Mouse (Mus musculus): ENCODE data around the gene Hist1h4b. TPM values are rescaled to one million over a fixed set of nuclear protein-coding genes. Genes with fewer than 3 reads are reported as not detected.

Hist1h4b gene
- polyA plus RNA-seq, 1 experiment from 2014 or later, result 1.8 TPM

DNA sequence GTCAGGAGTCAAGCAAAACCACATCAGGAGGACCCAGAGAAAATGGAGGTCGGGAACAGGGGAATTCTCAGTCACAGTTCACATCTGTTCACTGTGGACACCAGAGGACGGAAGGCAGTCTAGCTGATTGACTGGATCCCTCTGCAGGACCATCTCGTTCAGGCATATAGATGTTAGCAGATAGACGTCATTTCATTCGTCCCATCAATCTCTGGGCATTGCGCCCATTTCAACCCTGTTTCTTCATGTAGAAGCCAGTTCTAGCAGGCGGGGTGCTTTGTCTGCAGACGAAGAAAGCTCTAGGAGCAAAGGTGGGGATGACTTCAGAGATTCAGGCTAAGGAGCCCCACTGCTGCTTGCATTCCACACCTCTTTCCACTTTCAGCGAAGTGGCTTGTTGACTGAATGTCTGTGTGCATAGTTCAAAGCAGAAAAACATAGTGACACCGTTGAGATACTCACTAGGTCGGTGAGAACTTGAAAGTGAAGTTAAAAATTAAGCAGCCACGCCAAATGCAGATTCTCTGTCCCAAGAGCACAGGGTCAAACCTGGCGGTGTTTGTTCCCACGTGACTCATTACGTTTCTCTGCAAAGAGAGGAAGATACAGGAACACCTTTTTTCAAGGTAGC lies 49.7 kb downstream of the Hist1h4b start, which contains the start of gene Slc17a2:
TSS of gene Slc17a2 (plus strand) at position 572 of the 631 bp plus-strand sequence.
- Histone ChIP-seq H3K27ac (ENCODE audit: low read length) (no peak within 1 kb of the TSS), H3K36me3 (ENCODE audit: control insufficient read depth, insufficient read depth, low read length) (no peaks in the 10 kb centered on the region), H3K4me2 (ENCODE audit: low read length) (no peak within 1 kb of the TSS), H3K9me3 (replicated peaks; ENCODE audit: control insufficient read depth, low read length, poor library complexity, severe bottlenecking) (no peaks in the 10 kb centered on the region), H3K4me3 (ENCODE audit: low read depth, low read length) (no peak within 1 kb of the TSS), H3K27me3 (ENCODE audit: control insufficient read depth, insufficient read depth, low read depth, low read length) (no peaks in the 10 kb centered on the region), H3K4me1 (ENCODE audit: control insufficient read depth, insufficient read depth, low read length) (no peaks in the 10 kb centered on the region), H3K9ac (ENCODE audit: low read depth, low read length) (no peak within 1 kb of the TSS)
- WGBS, result 91% methylated on average over 15 of the region's 15 CpGs
- no peak for ATAC-seq

Small RNA genes lying within 50 kb of the gene (microRNA-seq; reads per million reads assigned to microRNA genes)
- not detected for gene Gm44314
- not detected for gene Gm44484

Other genes starting within 250 kb of the Hist1h4b start
- gene Hist1h4h, start 226.0 kb upstream of the Hist1h4b start, polyA plus RNA-seq (2015; fragmentation: Nextera tagmentation; extraction: Ambion mirVana), result 1.5 and 3.0 TPM in 2 replicates
- not detected in 2 replicates for gene Hist1h2af, start 223.1 kb upstream of the Hist1h4b start, polyA plus RNA-seq (2015; fragmentation: Nextera tagmentation; extraction: Ambion mirVana)
- not detected in 2 replicates for gene Hist1h3g, start 221.6 kb upstream of the Hist1h4b start, polyA plus RNA-seq (2015; fragmentation: Nextera tagmentation; extraction: Ambion mirVana)
- gene Hist1h2bh, start 213.6 kb upstream of the Hist1h4b start, polyA plus RNA-seq (2015; fragmentation: Nextera tagmentation; extraction: Ambion mirVana), result 0.27 TPM in 1 of 2 replicates, not detected in the other
- gene Hist1h3f, start 213.0 kb upstream of the Hist1h4b start, polyA plus RNA-seq (2015; fragmentation: Nextera tagmentation; extraction: Ambion mirVana), result not detected in 2 replicates
- gene Hist1h4f, start 205.4 kb upstream of the Hist1h4b start, polyA plus RNA-seq (2015; fragmentation: Nextera tagmentation; extraction: Ambion mirVana), result not detected in 2 replicates
- gene Hist1h1d, start 203.8 kb upstream of the Hist1h4b start, polyA plus RNA-seq (2015; fragmentation: Nextera tagmentation; extraction: Ambion mirVana), result 0.07 TPM in 1 of 2 replicates, not detected in the other
- 1.0 and 1.4 TPM in 2 replicates for gene Hist1h3e, start 194.6 kb upstream of the Hist1h4b start, polyA plus RNA-seq (2015; fragmentation: Nextera tagmentation; extraction: Ambion mirVana)
- 7.7 and 11.6 TPM in 2 replicates for gene Hist1h2ae, start 185.8 kb upstream of the Hist1h4b start, polyA plus RNA-seq (2015; fragmentation: Nextera tagmentation; extraction: Ambion mirVana)
- 0.36 and 0.86 TPM in 2 replicates for gene Hist1h2bg, start 185.6 kb upstream of the Hist1h4b start, polyA plus RNA-seq (2015; fragmentation: Nextera tagmentation; extraction: Ambion mirVana)
- gene Hist1h2bf, start 182.8 kb upstream of the Hist1h4b start, polyA plus RNA-seq (2015; fragmentation: Nextera tagmentation; extraction: Ambion mirVana), result not detected in 2 replicates
- gene Hist1h2ad, start 182.6 kb upstream of the Hist1h4b start, polyA plus RNA-seq (2015; fragmentation: Nextera tagmentation; extraction: Ambion mirVana), result not detected in 2 replicates
- 0.53 and 0.60 TPM in 2 replicates for gene Hist1h3d, start 181.2 kb upstream of the Hist1h4b start, polyA plus RNA-seq (2015; fragmentation: Nextera tagmentation; extraction: Ambion mirVana)
- 21.8 and 27.6 TPM in 2 replicates for gene Hist1h4d, start 175.4 kb upstream of the Hist1h4b start, polyA plus RNA-seq (2015; fragmentation: Nextera tagmentation; extraction: Ambion mirVana)
- gene Hist1h2be, start 135.9 kb upstream of the Hist1h4b start, polyA plus RNA-seq (2015; fragmentation: Nextera tagmentation; extraction: Ambion mirVana), result 1.0 and 1.4 TPM in 2 replicates
- gene Hist1h1e, start 134.5 kb upstream of the Hist1h4b start, polyA plus RNA-seq (2015; fragmentation: Nextera tagmentation; extraction: Ambion mirVana), result 3.3 and 4.4 TPM in 2 replicates
- gene Hist1h2ac, start 73.1 kb upstream of the Hist1h4b start, polyA plus RNA-seq (2015; fragmentation: Nextera tagmentation; extraction: Ambion mirVana), result 0.23 and 0.32 TPM in 2 replicates
- 14.9 and 17.1 TPM in 2 replicates for gene Hist1h2bc, start 72.8 kb upstream of the Hist1h4b start, polyA plus RNA-seq (2015; fragmentation: Nextera tagmentation; extraction: Ambion mirVana)
- gene Hist1h1t, start 61.2 kb upstream of the Hist1h4b start, polyA plus RNA-seq (2015; fragmentation: Nextera tagmentation; extraction: Ambion mirVana), result not detected in 2 replicates
- gene Hist1h4c, start 58.6 kb upstream of the Hist1h4b start, polyA plus RNA-seq (2015; fragmentation: Nextera tagmentation; extraction: Ambion mirVana), result 1.8 and 3.2 TPM in 2 replicates
- gene Hfe, start 46.2 kb upstream of the Hist1h4b start, polyA plus RNA-seq (2015; fragmentation: Nextera tagmentation; extraction: Ambion mirVana), result 2.8 and 3.8 TPM in 2 replicates
- gene Hist1h1c, start 18.2 kb upstream of the Hist1h4b start, polyA plus RNA-seq (2015; fragmentation: Nextera tagmentation; extraction: Ambion mirVana), result 7.1 and 8.7 TPM in 2 replicates
- gene Hist1h3c, start 11.4 kb upstream of the Hist1h4b start, polyA plus RNA-seq (2015; fragmentation: Nextera tagmentation; extraction: Ambion mirVana), result 0.76 TPM in 1 of 2 replicates, not detected in the other
- not detected in 2 replicates for gene Hist1h2bb, start 10.3 kb upstream of the Hist1h4b start, polyA plus RNA-seq (2015; fragmentation: Nextera tagmentation; extraction: Ambion mirVana)
- gene Hist1h2ab, start 5.9 kb upstream of the Hist1h4b start, polyA plus RNA-seq (2015; fragmentation: Nextera tagmentation; extraction: Ambion mirVana), result 1.1 and 6.2 TPM in 2 replicates
- gene Hist1h3b, start 4.7 kb upstream of the Hist1h4b start, polyA plus RNA-seq (2015; fragmentation: Nextera tagmentation; extraction: Ambion mirVana), result 0.89 and 1.1 TPM in 2 replicates
- 0.47 and 0.72 TPM in 2 replicates for gene Hist1h4a, start 4.2 kb downstream of the Hist1h4b start, polyA plus RNA-seq (2015; fragmentation: Nextera tagmentation; extraction: Ambion mirVana)
- 0.40 and 0.68 TPM in 2 replicates for gene Hist1h3a, start 5.4 kb downstream of the Hist1h4b start, polyA plus RNA-seq (2015; fragmentation: Nextera tagmentation; extraction: Ambion mirVana)
- gene Hist1h1a, start 6.7 kb downstream of the Hist1h4b start, polyA plus RNA-seq (2015; fragmentation: Nextera tagmentation; extraction: Ambion mirVana), result 0.30 TPM in 1 of 2 replicates, not detected in the other
- not detected in 2 replicates for gene Trim38, start 12.9 kb downstream of the Hist1h4b start, polyA plus RNA-seq (2015; fragmentation: Nextera tagmentation; extraction: Ambion mirVana)
- not detected in 2 replicates for gene Slc17a2, start 50.0 kb downstream of the Hist1h4b start, polyA plus RNA-seq (2015; fragmentation: Nextera tagmentation; extraction: Ambion mirVana)
- gene Slc17a3, start 82.4 kb downstream of the Hist1h4b start, polyA plus RNA-seq (2015; fragmentation: Nextera tagmentation; extraction: Ambion mirVana), result not detected in 2 replicates
- gene Slc17a1, start 110.7 kb downstream of the Hist1h4b start, polyA plus RNA-seq (2015; fragmentation: Nextera tagmentation; extraction: Ambion mirVana), result not detected in 2 replicates
- not detected in 2 replicates for gene Slc17a4, start 158.0 kb downstream of the Hist1h4b start, polyA plus RNA-seq (2015; fragmentation: Nextera tagmentation; extraction: Ambion mirVana)
- gene Hist1h2ba, start 177.1 kb downstream of the Hist1h4b start, polyA plus RNA-seq (2015; fragmentation: Nextera tagmentation; extraction: Ambion mirVana), result not detected in 2 replicates
- not detected in 2 replicates for gene Hist1h2aa, start 177.4 kb downstream of the Hist1h4b start, polyA plus RNA-seq (2015; fragmentation: Nextera tagmentation; extraction: Ambion mirVana)
- gene Scgn, start 234.2 kb downstream of the Hist1h4b start, polyA plus RNA-seq (2015; fragmentation: Nextera tagmentation; extraction: Ambion mirVana), result 1.3 and 2.6 TPM in 2 replicates